Mouse (Mus musculus) E14TG2a.4 (cell line): Measurements from ENCODE around the gene Ccdc36.

Experiments
- H3K27me3 ChIP-seq: 2 replicates; pipeline ENCODE4 v1.6.1; 2014; ENCODE audit warnings: low read length, control low read depth; ENCODE audit not compliant: insufficient read depth
- H3K36me3 ChIP-seq: 2 replicates; pipeline ENCODE4 v1.6.1; 2014; ENCODE audit warnings: low read length, control low read depth; ENCODE audit not compliant: insufficient read depth
- H3K4me1 ChIP-seq: replicated peaks from 2 replicates; pipeline ENCODE4 v1.6.1; 2014; ENCODE audit warnings: low read depth, low read length, control low read depth
- H3K4me3 ChIP-seq: replicated peaks from 2 replicates; pipeline ENCODE4 v1.5.1; 2014; ENCODE audit warnings: mild to moderate bottlenecking, low read length
- H3K9me3 ChIP-seq: 2 replicates; pipeline ENCODE4 v1.6.1; 2014; ENCODE audit warnings: low read length, control low read depth
- CTCF ChIP-seq: conservative IDR thresholded peaks from 2 replicates; pipeline ENCODE4 v1.5.1; 2014; ENCODE audit warnings: low read length
- NANOG ChIP-seq: IDR thresholded peaks from 2 replicates; pipeline ENCODE4 v1.6.1; 2014; ENCODE audit warnings: borderline replicate concordance, low read length, mixed read lengths
- POU5F1 ChIP-seq: IDR thresholded peaks from 2 replicates; pipeline ENCODE4 v1.6.1; 2014; ENCODE audit warnings: low read length, borderline replicate concordance

The Ccdc36 gene

DNA sequence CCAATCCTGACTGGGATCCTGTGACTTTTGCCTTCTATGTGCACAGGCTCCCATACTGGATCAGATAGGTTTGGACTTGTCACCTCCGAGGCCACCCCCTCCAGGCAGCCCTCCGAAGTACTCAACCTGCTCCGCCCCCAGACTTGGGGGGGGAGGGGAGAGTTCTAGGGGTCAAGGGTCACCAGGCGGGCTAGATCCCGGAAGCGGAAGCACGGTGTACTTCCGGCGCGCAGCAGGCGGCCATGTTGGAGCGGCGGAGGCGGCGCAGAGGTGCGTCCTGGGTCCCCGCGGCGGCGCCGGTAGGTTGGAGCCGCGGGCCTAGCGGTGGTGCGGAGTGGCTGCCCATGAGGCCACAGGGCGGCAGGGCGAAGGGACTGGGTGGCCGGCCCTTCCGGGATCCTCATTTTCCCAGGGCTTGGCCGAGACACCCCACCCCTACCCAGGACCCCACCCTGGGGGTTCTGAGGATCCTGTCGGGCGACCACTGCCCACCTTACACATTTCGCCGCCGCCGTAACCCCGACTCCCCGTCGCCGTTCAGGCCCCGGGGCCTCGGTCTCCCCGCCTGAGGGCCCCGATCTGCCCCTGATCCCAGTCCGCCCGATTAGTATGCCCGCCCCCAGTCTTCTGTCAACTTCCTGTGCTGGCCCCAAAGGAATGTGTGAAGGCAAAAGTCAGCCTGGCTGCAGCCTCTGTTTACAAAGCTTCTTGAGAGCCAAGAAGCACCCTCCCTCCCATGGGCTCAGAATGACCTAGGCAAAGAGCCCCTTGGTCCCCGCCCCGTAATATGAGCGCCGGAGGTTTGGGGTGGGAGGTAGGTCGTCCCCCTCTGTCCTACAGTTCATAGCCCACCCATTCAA is 32.3 kb upstream of the Ccdc36 start, which contains the start of gene Ccdc71:
TSS of gene Ccdc71 (plus strand) at position 209 of the 860 bp plus-strand sequence.
- Histone ChIP-seq H3K9me3 (no peaks in the 10 kb centered on the region), H3K4me3 (peak within 1 kb of the TSS; percentile 97), H3K4me1 (peaks cover 76% of the 10 kb centered on the region), H3K36me3 (peaks cover 38% of the 10 kb centered on the region), H3K27me3 (no peaks in the 10 kb centered on the region)
- TF ChIP-seq CTCF (no peak), NANOG (no peak), POU5F1 (no peak)

DNA sequence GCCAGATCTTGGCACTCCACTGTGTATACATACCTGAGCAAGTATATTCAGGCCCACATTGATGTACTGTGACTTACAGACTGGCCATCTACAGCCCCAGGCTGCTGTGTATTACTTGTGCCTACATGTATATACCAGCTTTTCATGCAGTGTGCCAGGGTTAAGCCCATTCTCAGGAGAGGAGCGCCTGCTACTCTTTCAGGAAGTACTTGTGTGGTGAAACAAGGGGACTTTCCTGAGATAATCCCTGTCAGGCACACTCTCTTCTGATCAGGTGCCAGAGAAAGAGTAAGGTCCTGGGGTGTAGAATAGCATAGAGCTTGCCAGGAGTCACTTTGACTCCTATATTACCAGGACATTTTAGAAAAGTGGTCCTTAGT is 31.6 kb upstream of the Ccdc36 start:
- Histone ChIP-seq H3K36me3 (peaks cover 32% of the 10 kb centered on the region), H3K27me3 (no peaks in the 10 kb centered on the region), H3K4me3 (peak overlapping the region; percentile 97), H3K4me1 (peaks cover 78% of the 10 kb centered on the region), H3K9me3 (no peaks in the 10 kb centered on the region)
- TF ChIP-seq POU5F1 (no peak), CTCF (no peak)

DNA sequence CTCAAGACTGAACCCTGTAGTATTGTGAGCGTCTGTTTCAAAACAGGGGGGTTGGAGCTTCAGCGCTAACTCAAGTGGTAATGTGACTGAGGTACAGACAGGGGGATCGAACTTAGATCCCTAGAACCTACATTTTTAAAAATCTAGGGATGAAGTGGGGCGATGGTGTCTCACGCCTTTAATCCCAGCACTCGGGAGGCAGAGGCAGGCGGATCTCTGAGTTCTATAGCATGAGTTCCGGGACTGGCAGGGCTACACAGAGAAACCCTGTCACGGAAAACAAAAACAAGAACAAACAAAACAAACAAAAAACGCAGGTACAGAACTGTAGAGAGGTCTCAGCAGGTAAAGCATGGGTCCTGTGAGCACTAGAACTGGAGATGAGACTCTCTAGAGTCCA is 28.7 kb upstream of the Ccdc36 start:
- H3K4me3 ChIP-seq, result no peak overlapping the region
- no peaks in the 10 kb centered on the region for H3K9me3 ChIP-seq
- H3K36me3 ChIP-seq, result peaks cover 5% of the 10 kb centered on the region; the same call in 1 of the 2 replicates
- H3K4me1 ChIP-seq, result peaks cover 60% of the 10 kb centered on the region
- TF ChIP-seq POU5F1 (no peak), CTCF (no peak), NANOG (no peak)
- H3K27me3 ChIP-seq, result peaks cover 5% of the 10 kb centered on the region

DNA sequence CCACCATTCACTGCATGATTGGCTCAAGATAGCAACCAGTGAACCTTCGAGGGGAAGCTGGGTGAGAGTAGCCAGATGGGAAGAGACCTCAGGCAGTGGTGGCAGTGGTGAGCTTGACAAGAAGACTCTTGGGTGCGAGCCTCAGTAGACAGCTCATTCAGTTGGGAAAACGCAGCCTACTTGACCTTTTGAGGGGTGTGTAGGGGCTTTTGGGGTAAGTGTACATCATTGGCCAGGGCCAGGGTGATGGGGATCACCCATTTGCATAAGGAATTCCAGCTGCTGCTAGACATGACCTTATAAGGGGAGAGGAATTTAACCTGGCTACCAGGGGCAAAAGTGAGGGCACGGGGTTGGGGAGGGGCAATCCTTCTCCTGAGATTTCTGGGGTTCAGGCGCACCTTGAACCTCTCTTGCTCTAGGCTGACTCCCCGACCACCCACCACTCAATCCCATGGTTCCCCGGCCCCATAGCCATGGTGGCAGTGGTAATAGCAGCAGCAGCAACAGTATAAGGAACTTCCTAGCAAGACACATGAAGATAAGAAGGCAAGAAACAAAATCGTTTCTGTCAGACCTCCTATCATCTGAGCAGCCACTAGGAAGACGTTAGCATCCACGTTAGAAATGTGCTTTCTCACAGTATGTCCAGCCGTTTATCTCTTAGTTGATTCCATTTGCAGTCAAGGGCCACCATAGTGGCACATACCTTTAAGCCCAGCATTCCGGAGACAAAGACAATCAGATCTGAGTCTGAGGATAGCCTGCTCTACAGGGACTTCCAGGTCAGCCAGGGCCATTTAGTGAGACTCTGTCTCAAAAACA is 27.7 kb upstream of the Ccdc36 start:
- no peaks in the 10 kb centered on the region for H3K36me3 ChIP-seq
- no peak overlapping the region for H3K4me3 ChIP-seq
- TF ChIP-seq NANOG (no peak), CTCF (no peak), POU5F1 (no peak)
- no peaks in the 10 kb centered on the region for H3K9me3 ChIP-seq
- H3K27me3 ChIP-seq, result peaks cover 15% of the 10 kb centered on the region
- H3K4me1 ChIP-seq, result peaks cover 61% of the 10 kb centered on the region

DNA sequence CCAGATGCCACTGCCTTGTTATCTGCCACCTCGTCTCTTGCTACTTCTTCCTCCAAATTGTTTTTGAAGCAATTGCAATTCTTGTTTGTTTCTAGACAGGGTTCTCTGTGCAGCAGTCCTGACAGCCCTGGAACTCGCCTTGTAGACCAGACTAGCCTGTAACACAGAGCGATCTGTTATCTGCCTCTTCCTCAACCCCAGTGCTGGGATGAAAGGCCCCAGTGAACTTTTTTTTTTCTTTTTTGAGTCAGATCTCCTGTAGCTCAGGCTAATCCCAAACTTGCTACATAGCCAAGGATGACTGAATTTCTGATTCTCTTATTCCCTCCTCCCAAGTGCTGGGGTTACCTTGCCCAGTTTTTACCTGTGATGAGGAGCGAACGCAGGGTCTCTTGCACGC is 26.1 kb upstream of the Ccdc36 start:
- H3K9me3 ChIP-seq, result no peaks in the 10 kb centered on the region
- peaks cover 67% of the 10 kb centered on the region for H3K4me1 ChIP-seq
- TF ChIP-seq NANOG (no peak), CTCF (no peak), POU5F1 (no peak)
- H3K4me3 ChIP-seq, result no peak overlapping the region
- no peaks in the 10 kb centered on the region for H3K36me3 ChIP-seq
- H3K27me3 ChIP-seq, result peaks cover 18% of the 10 kb centered on the region

DNA sequence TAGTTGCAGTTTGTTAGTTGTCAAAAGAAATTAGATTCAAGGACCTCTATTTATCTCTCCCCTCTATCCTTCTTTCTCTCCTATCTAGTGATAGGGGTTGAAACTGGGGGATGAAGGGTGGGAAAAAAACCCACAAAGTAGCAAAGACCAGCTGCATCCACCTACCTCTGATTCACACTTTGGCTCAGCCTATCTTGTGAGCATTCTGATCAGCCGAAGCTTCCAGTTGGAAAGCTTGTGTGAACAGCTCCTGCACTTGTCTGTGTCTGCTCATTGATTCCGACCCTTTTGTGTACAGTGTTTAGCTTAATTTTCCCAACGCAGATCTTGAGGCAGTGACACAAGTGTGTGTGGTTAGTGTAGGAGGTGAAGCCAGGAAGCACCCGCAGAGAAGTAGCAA is 25.2 kb upstream of the Ccdc36 start:
- H3K4me3 ChIP-seq, result no peak overlapping the region
- no peak for TF ChIP-seq NANOG
- no peak for TF ChIP-seq CTCF
- TF ChIP-seq POU5F1, result no peak
- no peaks in the 10 kb centered on the region for H3K36me3 ChIP-seq
- H3K9me3 ChIP-seq, result no peaks in the 10 kb centered on the region
- peaks cover 74% of the 10 kb centered on the region for H3K4me1 ChIP-seq
- H3K27me3 ChIP-seq, result peaks cover 18% of the 10 kb centered on the region

DNA sequence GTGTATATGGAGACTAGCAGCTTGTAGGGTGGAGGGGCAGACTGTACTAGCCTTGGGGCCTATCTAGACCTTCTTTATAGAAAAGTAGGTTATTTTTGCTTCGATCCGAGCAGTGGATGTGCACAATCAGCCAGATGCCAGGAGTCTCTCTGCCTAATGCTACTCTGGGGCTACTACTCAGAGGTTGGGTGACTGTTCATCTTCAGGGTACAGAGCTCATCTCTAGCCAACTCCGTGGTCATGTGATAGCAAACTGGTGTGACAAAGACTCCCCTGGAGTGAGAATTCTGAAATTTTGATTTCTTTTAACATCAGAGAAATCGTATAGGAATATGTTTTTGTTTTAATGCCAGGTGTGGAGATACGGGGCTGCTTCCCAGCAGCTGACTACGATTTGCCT is 24.6 kb upstream of the Ccdc36 start:
- Histone ChIP-seq H3K4me3 (no peak overlapping the region), H3K9me3 (no peaks in the 10 kb centered on the region), H3K4me1 (peaks cover 79% of the 10 kb centered on the region), H3K27me3 (peaks cover 18% of the 10 kb centered on the region), H3K36me3 (no peaks in the 10 kb centered on the region)
- TF ChIP-seq POU5F1, result no peak

DNA sequence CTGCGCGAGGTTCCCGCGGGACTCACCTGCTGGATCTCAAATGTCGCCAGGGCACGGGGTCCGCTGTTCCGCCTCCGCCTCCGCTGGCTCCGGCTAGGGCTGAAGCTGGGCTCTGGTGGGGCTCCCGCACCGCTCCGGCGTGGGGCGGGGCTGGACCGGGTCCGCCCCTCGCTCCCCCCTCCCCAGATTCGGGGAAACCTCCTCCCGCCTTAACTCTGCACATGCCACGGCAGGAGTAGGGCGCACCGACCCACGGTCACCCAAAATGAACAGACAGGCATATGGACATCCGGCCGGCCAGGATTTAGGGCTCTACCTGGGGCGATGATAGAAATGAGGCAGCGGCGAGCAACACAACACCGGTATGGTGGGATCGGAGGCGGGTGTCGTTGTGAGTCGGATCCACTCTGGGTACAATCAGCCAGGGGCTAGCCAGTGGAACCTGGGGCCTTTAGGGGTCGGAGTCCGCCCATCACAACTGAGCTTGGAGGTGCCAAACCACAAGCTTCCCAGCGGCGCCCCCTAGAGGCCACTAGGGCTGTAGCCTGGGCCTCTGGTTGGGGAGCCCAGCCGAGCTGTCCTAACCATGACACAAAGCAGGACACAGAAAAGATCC is 24.1 kb upstream of the Ccdc36 start:
- peaks cover 76% of the 10 kb centered on the region for H3K4me1 ChIP-seq
- H3K9me3 ChIP-seq, result no peaks in the 10 kb centered on the region
- no peaks in the 10 kb centered on the region for H3K36me3 ChIP-seq
- peaks cover 20% of the 10 kb centered on the region for H3K27me3 ChIP-seq
- H3K4me3 ChIP-seq, result peak overlapping the region; percentile 83
- TF ChIP-seq CTCF (peak; percentile 95), POU5F1 (no peak)
